Mouse (Mus musculus) left cerebral cortex, adult 2 months (tissue): ENCODE data around the gene Ctns. TPM values are rescaled to one million over a fixed set of nuclear protein-coding genes. Genes with fewer than 3 reads are reported as not detected.

Experiments used
- DNase-seq, 2 experiments: peaks; one replicate each; pipeline ENCODE4 v3.0.0; 2021 to 2022; ENCODE audit warnings: low spot score in 2 of 2, mixed read lengths in 1 of 2; ENCODE audit errors: extremely low spot score in 1 of 2
- H3K27ac ChIP-seq: fragments of 200-600 bp; 2 replicates; pipeline ENCODE4 v1.8.1; 2022
- H3K4me3 ChIP-seq: fragments of 200-600 bp; 2 replicates; pipeline ENCODE4 v1.8.1; 2022
- CTCF ChIP-seq: fragments of 200-600 bp; IDR thresholded peaks from 2 replicates; pipeline ENCODE4 v1.8.1; 2022; ENCODE audit warnings: antibody characterized with exemption, mild to moderate bottlenecking, moderate library complexity
- intact Hi-C: fragments of 180-260 bp; cut with DNase I; formaldehyde crosslinking; loops from one replicate; pipeline ENCODE4 v1.15.1; 2025
- total RNA-seq, 2 experiments: library from RNA; stranded (reverse); gene quantifications; 2 replicates each; pipeline ENCODE4 v1.2.3; 2021

Gene Ctns
- total RNA-seq, 2 experiments from 2014 or later, result 19.3 to 20.2 TPM

GRCm38 (mm10) chr11:73136587-73136986, 62.3 kb downstream of the Ctns start:
- Histone ChIP-seq H3K4me3 (no peak overlapping the region), H3K27ac (no peak overlapping the region)
- no peak for TF ChIP-seq CTCF
- DNase-seq, result no peak
- intact Hi-C loops, result no loop called here

GRCm38 (mm10) chr11:73134222-73134621, 64.6 kb downstream of the Ctns start:
- no peak overlapping the region for H3K4me3 ChIP-seq
- intact Hi-C loops, result no loop called here
- DNase-seq, result no peak
- no peak for TF ChIP-seq CTCF
- no peak overlapping the region for H3K27ac ChIP-seq

Other genes with a start within 250 kb of the Ctns start
- gene Atp2a3, start 237.9 kb downstream of the Ctns start, total RNA-seq, result 1 to 10 TPM; 6.9 to 7.0 TPM
- gene P2rx1, start 199.9 kb downstream of the Ctns start, total RNA-seq, result under 1 TPM; 0.20 to 0.40 TPM
- gene Camkk1, start 180.0 kb downstream of the Ctns start, total RNA-seq, result 100 to 1,000 TPM; 118 to 126 TPM
- gene Ncbp3, start 151.3 kb downstream of the Ctns start, total RNA-seq, result 10 to 100 TPM; 10.3 to 10.7 TPM
- gene Itgae, start 108.5 kb downstream of the Ctns start, total RNA-seq, result not detected
- under 1 TPM in 1 of 2 experiments, not detected in 1; 0.19 TPM for gene Haspin, start 60.7 kb downstream of the Ctns start, total RNA-seq
- gene P2rx5, start 38.6 kb downstream of the Ctns start, total RNA-seq, result 1 to 10 TPM in 1 of 2 experiments, under 1 TPM in 1; 0.70 to 1.1 TPM
- 10 to 100 TPM; 54.6 to 55.2 TPM for gene Emc6, start 22.0 kb downstream of the Ctns start, total RNA-seq
- 1 to 10 TPM; 9.4 to 9.6 TPM for gene Tax1bp3, start 22.0 kb downstream of the Ctns start, total RNA-seq
- gene Shpk, start 418 bp upstream of the Ctns start, total RNA-seq, result 1 to 10 TPM; 2.7 to 2.9 TPM
- under 1 TPM in 1 of 2 experiments, not detected in 1; 0.27 TPM for gene Trpv1, start 35.2 kb upstream of the Ctns start, total RNA-seq
- gene Trpv3, start 68.3 kb upstream of the Ctns start, total RNA-seq, result under 1 TPM; 0.26 to 0.50 TPM
- 10 to 100 TPM in 1 of 2 experiments, 1 to 10 TPM in 1; 8.9 to 10.4 TPM for gene Aspa, start 130.6 kb upstream of the Ctns start, total RNA-seq
- not detected for gene Gm49340, start 130.7 kb upstream of the Ctns start, total RNA-seq
- gene Spata22, start 130.7 kb upstream of the Ctns start, total RNA-seq, result not detected
- gene Olfr20, start 151.7 kb upstream of the Ctns start, total RNA-seq, result not detected
- gene Olfr376, start 172.2 kb upstream of the Ctns start, total RNA-seq, result not detected
- not detected for gene Olfr1, start 200.6 kb upstream of the Ctns start, total RNA-seq
- gene Olfr378, start 229.4 kb upstream of the Ctns start, total RNA-seq, result not detected